Mouse (Mus musculus) adrenal gland, postnatal 14 days (tissue): Measurements from ENCODE around the gene Mettl18. TPM values are rescaled to one million over a fixed set of nuclear protein-coding genes. Genes with fewer than 3 reads are reported as not detected.

ENCODE experiments used
- DNase-seq: peaks from one replicate; pipeline ENCODE4 v3.0.0; 2021; ENCODE audit warnings: mixed read lengths
- total RNA-seq: library from RNA; stranded (reverse); gene quantifications from 2 replicates; pipeline ENCODE4 v1.2.3, GENCODE M21; 2021

The Mettl18 gene
- total RNA-seq, 1 experiment from 2014 or later = 3.0 TPM

DNA sequence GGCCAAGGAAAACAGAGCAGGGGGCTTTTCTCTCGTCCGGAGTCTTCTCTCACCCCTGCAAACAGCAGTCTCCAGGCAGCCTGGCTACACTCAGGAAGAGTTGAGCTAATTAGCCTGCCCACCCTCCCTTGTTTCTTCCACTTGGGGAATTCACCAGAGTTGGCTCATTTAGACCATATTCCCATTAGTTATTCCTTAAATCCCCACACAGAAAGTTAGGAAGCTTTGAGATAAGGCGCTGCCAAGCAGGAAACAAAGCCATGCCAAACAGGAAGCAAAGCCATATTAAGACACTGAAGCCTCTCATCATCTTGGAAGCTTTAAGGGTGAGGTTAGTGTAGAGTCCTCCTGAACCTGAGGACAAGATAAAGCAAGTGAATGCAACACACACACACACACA lies 48.9 kb downstream of the Mettl18 start:
- DNase-seq = peak; percentile 26

Other genes starting within 250 kb of the Mettl18 start
- gene Kifap3, start 215.3 kb upstream of the Mettl18 start, total RNA-seq = 17.3 and 18.7 TPM in 2 replicates
- 17.2 and 21.4 TPM in 2 replicates for gene Scyl3, start 65.8 kb upstream of the Mettl18 start, total RNA-seq
- gene BC055324, start 93 bp upstream of the Mettl18 start, total RNA-seq = 3.1 and 5.3 TPM in 2 replicates
- 3.4 and 4.0 TPM in 2 replicates for gene Sele, start 53.3 kb downstream of the Mettl18 start, total RNA-seq
- gene Sell, start 67.1 kb downstream of the Mettl18 start, total RNA-seq = 1.9 and 29.0 TPM in 2 replicates
- 1.2 and 1.4 TPM in 2 replicates for gene Selp, start 120.4 kb downstream of the Mettl18 start, total RNA-seq
- gene F5, start 156.9 kb downstream of the Mettl18 start, total RNA-seq = 8.0 and 34.9 TPM in 2 replicates